Mouse (Mus musculus): ENCODE results near the gene Tlcd1.
"Not testable (repeated sequence)": the region's sequence is repeated elsewhere in the genome, so short reads cannot be mapped to it uniquely, and the experiment has no call there.

Gene Tlcd1

DNA sequence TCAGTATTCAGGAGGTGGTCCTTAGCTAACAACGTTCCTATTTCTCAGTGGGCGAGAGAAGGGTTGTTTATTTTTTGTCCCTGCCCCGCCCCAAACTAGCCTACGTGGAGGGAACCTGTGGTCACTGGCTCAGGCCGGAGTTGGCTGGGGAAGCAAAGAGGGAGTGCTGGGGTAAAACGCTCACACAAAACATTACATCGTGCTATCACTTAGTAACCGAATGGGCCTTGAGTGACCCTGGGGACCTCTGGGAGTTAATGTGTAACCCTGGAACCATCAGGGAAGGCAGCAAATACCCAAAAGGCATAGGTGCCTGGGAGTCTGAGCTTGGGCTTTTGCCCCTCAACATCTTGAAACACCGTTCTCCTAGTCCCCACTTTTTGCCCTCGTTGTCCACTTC is 926 bp downstream of the Tlcd1 start:
- no peak for DNase-seq (ENCODE audit: low spot score in 2 of 2)

DNA sequence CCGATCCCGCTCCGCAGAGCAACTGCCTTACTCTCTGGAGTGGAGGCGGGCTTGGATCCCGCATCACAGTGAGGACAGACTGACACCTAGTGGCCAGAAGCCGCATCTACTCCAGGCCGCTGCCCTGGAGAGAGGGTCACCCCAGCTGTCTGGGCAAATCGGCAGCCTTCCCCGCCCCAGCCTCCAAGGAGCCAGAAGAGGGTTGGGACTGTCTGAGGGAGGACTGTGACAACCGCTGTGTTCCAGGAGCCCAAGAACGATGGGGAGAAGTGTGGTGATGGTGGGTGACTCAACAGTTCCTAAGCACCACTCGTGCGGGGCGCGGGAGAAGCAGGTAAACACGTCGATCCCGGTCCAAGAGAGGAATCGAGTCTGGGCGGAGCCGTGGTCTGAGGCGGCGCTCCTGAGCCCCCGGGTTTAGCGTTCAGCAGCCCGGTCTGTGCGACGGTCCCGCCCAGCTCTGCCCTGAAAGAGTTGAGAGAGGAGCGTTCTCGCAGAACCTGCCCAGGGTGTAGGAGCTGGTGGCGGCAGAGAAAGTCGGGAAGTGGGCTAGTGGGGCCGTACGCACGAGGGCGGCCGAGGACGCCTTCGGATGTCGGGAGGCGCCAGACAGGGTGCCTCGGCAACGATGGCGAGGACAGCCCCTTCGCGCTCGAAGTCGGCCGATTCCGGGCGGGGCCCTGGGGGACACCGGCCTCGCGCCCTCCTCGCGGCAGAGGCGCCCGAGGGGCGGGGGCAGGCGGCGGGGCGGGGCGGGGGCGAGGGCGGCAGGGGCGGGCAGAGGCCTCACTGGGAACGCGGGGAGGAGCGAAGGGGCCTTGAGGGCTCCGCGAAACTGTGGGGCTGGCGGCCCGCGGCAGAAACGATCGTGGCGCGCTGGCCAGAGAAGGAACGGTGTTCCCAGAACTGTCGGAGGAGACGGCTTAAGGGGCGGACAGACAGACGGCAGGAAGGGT is 1.7 kb downstream of the Tlcd1 start:
- DNase-seq (ENCODE audit: low spot score in 2 of 2) = peak; percentile 90 to 95

DNA sequence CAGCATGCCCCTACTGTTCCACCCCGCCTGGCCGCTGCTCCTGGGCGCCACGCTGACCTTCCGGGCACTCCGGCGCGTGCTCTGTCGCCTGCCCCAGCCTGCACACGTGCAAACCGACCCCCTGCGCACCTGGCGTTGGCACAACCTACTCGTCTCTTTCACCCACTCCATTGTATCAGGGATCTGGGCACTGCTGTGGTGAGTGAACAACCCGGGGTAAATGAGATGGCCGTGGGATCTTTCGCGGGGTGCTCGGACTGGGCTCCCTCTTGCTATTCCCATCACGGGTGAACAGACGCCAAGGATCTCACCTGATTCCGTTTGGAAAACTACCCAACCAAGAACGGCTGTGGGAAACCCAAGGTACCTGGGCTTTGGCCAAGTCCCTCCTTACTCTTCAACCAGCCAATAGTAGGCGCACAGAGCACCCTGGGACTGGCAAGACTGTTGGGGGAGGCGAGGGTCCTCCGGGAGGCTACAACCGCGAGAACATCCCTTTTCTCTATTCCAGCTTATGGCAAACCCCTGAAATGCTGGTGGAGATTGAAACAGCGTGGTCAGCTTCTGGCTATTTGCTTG is 2.4 kb downstream of the Tlcd1 start:
- peak in 1 of 2 experiments; percentile 45 for DNase-seq (ENCODE audit: low spot score in 2 of 2)

DNA sequence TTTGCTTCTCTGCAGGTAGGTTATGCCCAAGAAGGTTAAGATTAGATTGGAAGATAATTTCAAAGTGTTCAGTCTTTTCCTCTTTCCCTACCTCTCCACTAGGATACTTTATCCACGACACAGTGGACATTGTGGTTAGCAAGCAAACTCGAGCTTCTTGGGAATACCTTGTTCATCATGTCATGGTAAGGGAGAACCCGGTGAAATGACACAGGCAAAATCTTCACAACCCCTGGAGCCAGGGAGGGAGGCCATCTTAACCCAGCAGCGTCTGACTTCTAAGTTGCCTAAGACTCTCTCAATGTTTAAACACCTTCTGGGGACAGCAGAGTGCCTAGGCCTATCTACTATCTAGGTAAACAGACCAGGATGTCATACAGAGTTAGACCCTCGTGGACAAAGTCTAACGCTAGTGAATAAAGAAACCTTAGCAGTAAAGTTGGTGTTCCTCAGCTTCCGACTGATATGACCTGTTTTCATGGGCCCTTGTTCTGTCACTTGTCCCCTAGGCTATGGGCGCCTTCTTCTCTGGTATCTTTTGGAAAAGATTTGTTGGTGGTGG is 3.0 kb downstream of the Tlcd1 start:
- no peak for DNase-seq (ENCODE audit: low spot score in 2 of 2)

DNA sequence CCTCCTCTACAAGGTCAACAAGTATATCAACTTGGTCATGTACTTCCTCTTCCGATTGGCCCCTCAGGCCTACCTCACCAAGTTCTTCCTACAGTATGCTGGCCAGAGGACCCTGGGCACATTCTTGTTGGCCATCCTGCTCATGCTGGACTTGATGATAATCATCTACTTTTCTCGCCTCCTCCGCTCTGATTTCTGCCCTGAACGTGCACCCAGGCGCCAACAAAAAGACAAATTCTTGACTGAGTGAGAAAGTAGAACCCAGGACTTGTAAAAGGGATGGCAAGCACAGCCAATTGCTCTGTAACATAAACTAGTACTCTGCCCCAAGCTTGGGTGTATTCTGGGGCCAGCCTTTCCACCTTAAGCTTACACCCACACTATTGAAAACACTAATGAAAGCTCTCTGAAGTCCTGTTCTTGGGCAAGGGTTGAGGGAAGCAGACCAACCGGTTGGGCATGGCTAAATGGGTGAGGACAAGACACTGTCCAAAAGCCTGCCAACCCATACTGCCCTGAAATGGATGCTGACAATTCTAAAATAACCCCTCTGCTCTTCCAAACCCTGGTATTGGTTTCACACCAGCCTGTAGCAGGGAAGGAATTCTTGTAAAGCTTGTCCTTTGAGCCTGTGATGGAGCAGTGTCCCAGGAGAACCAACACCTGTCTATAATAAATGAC is 3.7 kb downstream of the Tlcd1 start:
- no peak for DNase-seq (ENCODE audit: low spot score in 2 of 2)

DNA sequence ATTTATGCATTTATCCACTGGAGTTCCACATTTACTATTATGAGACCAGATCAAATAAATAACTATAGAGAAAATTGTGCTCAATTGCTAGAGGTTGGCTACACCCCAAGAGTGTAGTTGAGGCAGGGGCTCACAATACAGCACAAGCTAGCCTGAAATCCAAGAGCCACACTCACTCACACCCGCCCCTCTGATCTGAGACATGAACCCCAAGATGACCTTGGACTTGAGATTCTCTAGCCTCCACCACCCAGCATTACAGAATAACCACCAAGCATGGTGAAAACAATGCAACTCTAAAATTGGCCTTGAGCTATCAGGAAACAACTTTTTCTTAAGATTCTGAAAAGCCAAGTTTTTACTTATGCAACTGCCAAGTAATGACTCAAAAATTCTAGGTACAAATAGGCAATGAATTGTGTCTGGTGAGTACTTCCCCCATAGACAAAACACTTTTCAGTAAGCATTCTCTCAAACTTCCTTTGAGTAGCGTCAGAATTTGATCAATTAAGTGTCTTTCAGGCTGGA is 5.4 kb downstream of the Tlcd1 start:
- DNase-seq (ENCODE audit: low spot score in 2 of 2) = no peak

DNA sequence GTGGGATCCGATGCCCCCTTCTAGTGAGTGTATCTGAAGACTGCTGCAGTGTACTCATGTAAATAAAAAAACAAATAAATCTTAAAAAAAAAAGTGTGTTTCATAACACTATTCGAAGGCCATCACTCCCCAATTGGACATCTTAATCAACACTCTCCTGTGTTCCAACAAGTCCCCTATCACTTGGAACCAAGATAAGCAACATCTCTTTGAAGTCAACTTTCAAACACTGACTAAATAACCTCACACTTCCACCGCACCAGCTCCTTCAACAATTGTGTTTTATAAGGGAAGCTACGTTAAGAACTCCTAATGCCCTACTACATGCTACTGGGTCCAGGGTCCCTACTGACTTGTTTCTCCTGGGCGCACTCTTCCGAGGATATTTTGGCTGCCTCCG is 5.9 kb downstream of the Tlcd1 start:
- no peak for DNase-seq (ENCODE audit: low spot score in 2 of 2)

DNA sequence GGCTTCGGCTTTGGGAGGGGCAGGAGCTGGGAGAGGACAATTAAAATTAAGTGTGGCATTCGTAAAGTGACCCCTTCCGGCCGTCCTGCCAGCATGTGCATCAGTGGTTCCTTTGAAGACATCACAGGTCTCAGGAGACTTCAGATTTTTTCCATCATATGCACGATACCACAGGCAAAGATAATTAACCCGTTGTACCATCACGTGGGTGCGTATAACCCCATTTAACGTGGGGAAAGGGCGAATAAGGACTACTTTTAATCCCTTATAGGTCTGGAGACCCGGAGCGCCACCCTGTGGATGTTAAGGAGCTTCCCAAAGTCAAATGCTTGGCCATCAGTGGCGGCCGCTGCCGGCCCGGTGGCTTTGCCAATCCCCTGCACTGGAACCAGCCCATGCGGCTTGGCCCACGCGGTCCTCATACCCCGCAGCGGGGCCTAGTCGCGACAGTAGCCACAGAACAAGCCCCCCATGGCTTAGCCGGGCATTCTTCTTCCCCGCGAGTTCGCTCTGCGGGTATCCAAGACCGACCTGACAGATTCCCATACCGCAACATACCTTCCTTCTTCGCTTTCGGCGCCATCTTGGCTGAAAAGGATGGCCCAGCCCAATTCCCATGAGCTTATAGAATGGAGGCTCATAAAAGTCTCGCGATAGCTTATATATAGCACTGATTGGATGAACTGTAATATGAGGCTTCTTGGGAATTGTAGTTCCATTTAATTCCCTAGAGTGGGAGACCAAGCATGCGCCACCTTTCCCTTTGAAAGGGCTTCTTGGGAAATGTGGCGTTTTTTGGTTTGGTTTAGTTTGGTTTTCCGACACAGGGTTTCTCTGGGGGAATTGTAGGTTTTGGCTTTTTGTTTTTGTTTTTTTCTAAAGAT is 6.7 kb downstream of the Tlcd1 start, which contains the start of gene Rpl23a:
Gene Rpl23a (minus strand): TSS at position 624 of the 884 bp plus-strand sequence.
- DNase-seq (ENCODE audit: low spot score in 2 of 2) = peak; percentile 83 to 85

DNA sequence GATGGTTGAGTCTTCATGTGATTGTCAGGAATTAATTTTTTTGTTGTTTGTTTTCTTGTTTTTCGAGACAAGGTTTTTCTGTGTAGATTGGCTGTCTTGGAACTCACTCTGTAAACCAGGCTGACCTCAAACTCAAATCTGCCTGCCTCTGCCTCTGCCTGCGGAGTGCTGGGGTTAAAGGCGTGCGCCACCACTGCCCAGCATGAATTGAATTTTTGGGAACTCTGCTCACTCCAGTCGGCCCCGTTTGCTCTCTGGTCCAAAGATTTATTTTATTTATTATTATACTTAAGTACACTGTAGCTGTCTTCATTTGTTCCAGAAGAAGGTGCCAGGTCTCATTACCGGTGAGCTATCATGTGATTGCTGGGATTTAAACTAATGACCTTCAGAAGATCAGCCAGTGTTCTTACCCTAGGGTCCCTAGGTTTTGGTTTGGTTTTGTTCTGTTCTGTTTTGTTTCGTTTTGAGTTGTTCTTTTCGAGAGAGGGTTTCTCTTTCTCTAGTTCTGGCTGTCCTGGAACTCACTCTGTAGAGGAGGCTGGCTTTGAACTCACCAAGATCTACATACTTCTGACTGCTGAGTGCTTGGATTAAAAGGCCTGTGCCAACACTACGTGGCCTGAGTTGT is 7.5 kb downstream of the Tlcd1 start:
- no peak for DNase-seq (ENCODE audit: low spot score in 2 of 2)

DNA sequence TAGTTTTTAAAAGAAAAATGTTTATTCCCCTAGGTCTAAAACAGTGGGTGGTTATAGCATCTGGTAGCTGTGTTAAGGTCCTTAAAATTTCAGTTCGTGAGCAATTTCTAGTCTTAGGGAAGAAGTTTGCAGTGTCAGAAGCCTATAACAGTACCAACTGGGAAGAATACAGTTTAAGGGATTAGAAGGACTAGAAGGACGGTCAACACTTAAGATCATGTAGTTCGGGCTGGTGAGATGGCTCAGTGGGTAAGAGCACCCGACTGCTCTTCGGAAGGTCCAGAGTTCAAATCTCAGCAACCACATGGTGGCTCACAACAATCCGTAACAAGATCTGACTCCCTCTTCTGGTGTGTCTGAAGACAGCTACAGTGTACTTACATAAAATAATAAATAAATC is 8.2 kb downstream of the Tlcd1 start:
- DNase-seq (ENCODE audit: low spot score in 2 of 2) = not testable (repeated sequence)

DNA sequence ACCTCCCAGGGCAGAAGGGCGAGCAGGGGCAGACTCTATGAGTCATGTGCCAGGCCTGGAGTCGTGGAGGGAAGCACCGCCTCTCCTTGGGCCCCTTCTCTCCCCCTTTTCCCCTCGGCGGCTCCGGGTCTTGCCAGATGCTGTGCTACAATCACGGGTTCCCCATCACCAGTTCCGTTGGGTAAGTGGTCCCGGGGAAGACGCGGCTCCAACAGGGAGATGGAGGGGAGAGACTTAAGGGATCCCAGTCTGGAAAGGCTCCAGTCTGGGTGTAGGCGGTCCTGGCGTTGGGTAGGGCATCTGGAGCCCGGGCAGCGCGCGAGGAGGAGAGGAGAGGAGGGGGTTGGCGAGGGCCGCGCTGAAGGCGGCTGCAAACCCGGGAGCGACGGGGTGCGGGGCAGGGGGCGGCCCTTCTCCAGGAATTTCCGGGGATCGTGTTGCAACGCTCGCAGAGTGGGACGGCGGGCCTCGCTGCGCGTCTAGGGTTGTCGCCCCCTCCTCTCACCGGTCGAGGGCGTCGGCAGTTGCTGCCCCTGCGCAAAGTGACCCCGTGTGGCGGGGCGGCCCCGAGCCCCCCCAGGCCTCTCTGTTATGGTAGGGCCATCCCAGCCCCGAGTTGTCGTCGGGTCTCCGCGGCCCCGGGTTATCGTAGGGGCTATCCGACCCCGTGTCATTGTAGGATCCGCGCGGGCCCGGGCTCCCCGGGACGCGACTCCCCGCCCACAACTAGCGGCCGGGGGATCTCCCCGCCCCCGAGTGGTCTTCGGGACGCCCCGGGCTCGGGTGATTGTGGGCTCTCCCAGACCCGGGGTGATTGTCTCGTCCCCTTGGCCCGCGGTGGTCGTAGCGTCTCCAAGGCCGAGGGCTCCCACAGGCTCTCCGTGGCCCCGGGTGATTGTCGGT is 12.1 kb downstream of the Tlcd1 start, which contains the start of gene Rab34:
Gene Rab34 (plus strand): TSS at position 100 of the 903 bp plus-strand sequence.
- DNase-seq (ENCODE audit: low spot score in 2 of 2) = peak; percentile 73

DNA sequence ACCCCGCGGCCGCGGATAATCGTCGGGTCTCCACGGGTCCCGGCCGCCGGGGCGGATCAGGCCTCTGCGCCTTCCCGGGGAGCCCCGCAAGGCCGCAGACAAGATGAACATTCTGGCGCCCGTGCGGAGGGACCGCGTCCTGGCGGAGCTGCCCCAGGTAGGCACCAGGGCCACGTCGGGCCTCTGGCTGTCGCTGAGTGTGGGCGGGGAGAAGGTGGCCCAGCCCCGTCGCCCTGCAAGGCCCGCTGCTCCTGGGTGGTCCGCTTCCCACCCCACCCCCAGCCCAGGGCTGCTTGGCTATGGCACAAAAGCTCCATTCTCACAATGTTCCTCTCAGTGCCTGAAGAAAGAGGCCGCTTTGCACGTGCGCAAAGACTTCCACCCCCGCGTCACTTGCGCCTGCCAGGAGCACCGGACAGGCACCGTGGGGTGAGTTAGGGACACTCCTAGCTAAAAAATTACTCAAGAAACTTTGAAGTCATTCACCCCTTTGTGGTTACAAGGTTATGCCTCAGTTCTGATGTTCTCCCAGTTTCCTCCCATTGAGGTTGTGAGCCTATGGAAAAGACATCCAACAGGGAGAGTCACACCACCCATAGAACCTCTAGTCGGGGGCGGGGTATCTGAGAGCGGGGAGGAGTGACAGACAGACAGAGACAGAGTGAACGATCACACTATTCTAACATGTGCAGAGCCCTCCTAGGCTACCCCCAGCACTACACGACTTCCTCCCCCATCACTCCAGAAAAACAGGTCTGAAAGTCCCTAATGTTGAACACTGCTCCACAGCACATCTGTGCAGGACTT is 12.9 kb downstream of the Tlcd1 start:
- peak; percentile 74 to 82 for DNase-seq (ENCODE audit: low spot score in 2 of 2)

DNA sequence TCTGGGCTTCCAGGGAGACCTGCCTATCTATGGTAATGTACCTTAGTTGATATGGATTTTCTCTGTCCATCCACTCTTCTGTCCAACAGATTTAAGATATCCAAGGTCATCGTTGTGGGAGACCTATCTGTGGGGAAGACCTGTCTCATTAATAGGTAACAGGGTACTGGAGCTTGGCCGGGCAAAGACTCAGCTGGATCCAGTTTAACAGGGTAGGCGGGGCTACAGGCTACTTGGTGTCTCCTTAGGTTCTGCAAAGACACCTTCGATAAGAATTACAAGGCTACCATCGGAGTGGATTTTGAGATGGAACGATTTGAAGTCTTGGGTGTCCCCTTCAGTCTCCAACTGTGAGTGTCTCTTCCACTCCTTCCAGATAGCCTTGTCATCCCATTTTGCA is 13.5 kb downstream of the Tlcd1 start:
- DNase-seq (ENCODE audit: low spot score in 2 of 2) = no peak

DNA sequence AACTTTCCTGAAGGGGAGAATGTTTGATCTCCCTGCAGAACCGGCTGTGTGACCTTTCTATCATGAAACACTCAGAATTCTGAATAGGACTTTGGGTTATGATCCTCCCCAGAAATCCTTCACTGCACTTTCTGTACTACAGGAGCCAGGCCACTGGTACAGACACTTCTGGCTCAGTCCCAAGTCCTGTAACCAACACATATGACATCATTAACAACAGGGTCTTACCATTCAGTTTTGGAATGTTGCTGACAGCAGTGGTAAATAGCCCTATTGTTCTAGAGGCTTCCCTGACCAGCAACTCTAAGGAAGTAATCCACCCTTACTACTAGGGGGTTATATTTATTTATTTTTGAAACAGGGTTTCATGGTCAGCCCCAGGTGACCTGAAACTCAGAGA is 16.6 kb downstream of the Tlcd1 start, which contains the start of gene Proca1:
Gene Proca1 (plus strand): TSS at position 280 of the 400 bp plus-strand sequence.
- DNase-seq (ENCODE audit: low spot score in 2 of 2) = no peak

DNA sequence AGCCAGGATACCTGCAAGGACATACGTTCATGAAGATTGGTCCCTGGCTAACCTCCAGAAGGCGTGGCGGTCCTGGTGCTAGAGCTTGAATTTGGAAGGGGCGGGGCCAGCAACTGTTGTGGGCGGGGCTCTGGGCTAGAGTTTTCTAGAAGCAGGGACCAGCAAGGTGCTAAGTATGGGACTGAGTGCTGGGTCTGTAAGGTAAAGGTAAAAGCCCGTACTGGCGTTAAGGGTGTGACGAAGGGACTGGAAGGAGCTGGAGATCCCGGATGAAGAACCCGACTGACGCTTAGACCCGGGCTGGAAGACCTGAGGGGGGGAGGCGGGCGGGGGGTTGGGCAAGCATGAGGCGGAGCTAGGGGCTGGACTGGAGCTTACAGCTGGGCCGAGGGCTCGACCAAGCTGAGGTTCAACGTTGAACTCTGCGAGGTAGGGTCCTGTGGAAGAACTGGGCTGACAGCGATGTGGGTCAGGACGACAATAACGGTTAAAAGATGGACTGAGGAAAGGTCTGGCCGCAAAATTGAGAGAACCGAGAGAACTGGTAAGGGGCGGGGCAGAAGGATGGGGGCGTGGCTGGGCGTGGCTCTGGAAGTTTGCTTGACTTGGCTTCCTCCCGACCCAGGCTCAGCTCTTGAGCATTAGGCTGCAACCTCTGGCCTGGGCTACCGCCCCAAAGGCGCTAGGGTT is 18.0 kb downstream of the Tlcd1 start:
- no peak for DNase-seq (ENCODE audit: low spot score in 2 of 2)

DNA sequence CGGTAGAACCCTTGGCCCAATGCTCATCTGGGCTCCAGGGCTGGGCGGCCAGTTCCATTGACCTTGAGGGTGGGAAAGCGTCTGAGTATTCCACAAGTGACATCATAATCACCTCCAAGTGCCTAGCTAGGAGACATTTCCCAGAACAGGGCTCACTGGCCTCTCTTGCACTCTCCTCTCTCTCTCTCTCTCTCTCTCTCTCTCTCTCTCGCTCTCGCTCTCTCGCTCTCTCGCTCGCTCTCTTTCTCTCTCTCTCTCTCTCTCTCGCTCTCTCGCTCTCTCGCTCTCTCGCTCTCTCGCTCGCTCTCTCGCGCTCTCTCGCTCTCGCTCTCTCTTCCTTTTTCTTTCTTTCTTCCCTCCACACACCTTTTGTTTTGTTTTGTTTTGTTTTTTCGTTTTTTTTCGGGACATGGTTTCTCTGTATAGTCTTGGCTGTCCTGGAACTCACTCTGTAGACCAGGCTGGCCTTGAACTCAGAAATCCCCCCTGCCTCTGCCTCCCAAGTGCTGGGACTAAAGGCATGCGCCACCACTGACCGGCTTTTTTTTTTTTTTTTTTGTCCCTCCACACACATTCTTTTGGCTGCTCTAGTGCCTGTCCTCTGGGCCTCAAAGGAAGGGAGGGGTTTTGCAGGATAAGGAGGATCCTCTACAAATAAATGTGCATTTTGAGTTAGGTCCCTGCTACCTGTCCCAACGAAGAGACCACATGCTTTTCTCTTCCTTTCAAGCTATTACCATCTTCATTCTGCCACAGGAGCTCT is 18.8 kb downstream of the Tlcd1 start:
- no peak for DNase-seq (ENCODE audit: low spot score in 2 of 2)

DNA sequence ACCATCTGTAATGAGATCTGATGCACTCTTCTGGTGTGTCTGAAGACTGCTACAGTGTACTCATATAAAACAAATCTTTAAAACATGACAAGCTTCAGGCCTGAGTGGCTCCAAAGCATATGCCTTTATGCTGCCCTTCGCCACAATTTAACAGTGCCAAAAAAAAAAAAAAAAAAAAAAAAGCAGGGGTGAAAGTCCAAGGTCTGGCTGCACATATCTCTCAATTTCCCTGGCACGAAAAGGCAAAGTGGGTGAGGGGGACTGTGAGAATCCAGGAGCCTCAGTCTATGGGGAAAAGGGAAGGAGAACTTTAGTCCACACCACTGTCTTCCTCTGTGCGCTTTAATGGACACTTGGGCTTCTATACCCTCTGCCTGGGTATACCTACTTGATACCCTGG is 25.9 kb downstream of the Tlcd1 start:
- DNase-seq (ENCODE audit: low spot score in 2 of 2) = no peak
